Comparison of ENCODE assay signal across 22 mouse cellular contexts in the genomic region with DNA sequence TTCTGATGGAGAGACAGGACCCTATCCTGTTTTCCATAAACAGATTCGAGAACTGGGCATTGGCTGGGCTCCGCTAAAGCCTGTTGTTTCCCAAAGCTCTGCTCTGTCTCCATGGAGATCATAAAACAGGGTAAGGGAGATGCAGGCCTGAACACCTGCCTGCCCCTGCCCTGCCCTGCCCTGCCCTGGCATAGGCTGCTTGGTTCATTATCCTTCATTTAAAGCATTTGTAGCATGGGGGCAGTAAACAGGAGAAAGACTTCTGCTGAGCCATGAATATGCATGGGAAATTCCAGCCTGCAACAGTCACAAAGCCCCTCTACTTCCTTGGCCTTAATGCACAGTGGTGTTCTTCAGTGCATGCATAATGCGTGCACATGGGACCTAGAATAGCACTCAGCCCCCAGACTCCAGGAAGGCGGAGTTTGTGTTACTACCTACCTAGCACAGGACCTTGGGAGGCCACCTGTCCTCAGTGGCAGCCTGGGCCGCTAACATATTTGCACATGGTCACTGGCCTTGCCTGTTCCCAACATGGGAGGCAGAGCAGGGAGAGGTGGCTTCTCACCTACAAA.
A peak's percentile ranks its signal among the peaks of the same experiment; 100 is the strongest.
DNase-seq lines count a peak whose midpoint lies in the region; ATAC-seq lines count a peak whose summit lies in the region.
"Had no signal": no experiment of that assay in that cellular context is flagged by ENCODE, and none has a peak within 500 bp of the region (broad histone marks: within the 10 kb centered on the region; RNA-seq: fewer than 3 reads in every experiment).

No protein-coding gene starts in this region.

- H3K9me3 ChIP-seq in hindbrain, embryonic 10.5 days: no peaks in the 10 kb centered on the region
- H3K9me3 ChIP-seq in hindbrain, embryonic 14.5 days (ENCODE audit: control insufficient read depth, low read length): no peaks in the 10 kb centered on the region
- no peaks in the 10 kb centered on the region for H3K9me3 ChIP-seq in forebrain, embryonic 15.5 days
- H3K9me3 ChIP-seq in midbrain, embryonic 13.5 days: no peaks in the 10 kb centered on the region
- no peaks in the 10 kb centered on the region for H3K9me3 ChIP-seq in heart, embryonic 11.5 days (replicated peaks; ENCODE audit: control insufficient read depth, low read length)
- H3K9me3 ChIP-seq: embryonic facial prominence, embryonic 15.5 days; heart, embryonic 13.5 days had no signal

- no peak overlapping the region for H3K9ac ChIP-seq in hindbrain, embryonic 14.5 days
- H3K9ac ChIP-seq in forebrain, embryonic 15.5 days (replicated peaks): no peak overlapping the region
- no peak overlapping the region for H3K9ac ChIP-seq in midbrain, embryonic 13.5 days (replicated peaks)
- no peak overlapping the region for H3K9ac ChIP-seq in heart, embryonic 11.5 days (ENCODE audit: low read depth, low read length)
- H3K9ac ChIP-seq: embryonic facial prominence, embryonic 15.5 days; heart, embryonic 13.5 days had no signal

- peaks cover 48% of the 10 kb centered on the region for H3K4me1 ChIP-seq in hindbrain, embryonic 10.5 days (replicated peaks)
- H3K4me1 ChIP-seq in hindbrain, embryonic 14.5 days (replicated peaks; ENCODE audit: control insufficient read depth, insufficient read depth, low read length): peaks cover 12% of the 10 kb centered on the region; the same call in 1 of the 2 replicates
- peaks cover 19% of the 10 kb centered on the region for H3K4me1 ChIP-seq in forebrain, embryonic 15.5 days
- H3K4me1 ChIP-seq in midbrain, embryonic 13.5 days (replicated peaks): peaks cover 36% of the 10 kb centered on the region
- peaks cover 4% of the 10 kb centered on the region; the same call in 1 of the 2 replicates for H3K4me1 ChIP-seq in heart, embryonic 11.5 days (ENCODE audit: control insufficient read depth, insufficient read depth, low read length)
- H3K4me1 ChIP-seq: embryonic facial prominence, embryonic 15.5 days had no signal

- H3K4me3 ChIP-seq in hindbrain, embryonic 10.5 days: no peak overlapping the region
- no peak overlapping the region for H3K4me3 ChIP-seq in hindbrain, embryonic 14.5 days (replicated peaks; ENCODE audit: low read length)
- H3K4me3 ChIP-seq in forebrain, embryonic 15.5 days: no peak overlapping the region
- H3K4me3 ChIP-seq in midbrain, embryonic 13.5 days (replicated peaks): no peak overlapping the region
- H3K4me3 ChIP-seq in heart, embryonic 11.5 days (ENCODE audit: low read depth, low read length): no peak overlapping the region
- H3K4me3 ChIP-seq: embryonic facial prominence, embryonic 15.5 days; gastrocnemius, adult 2 months; heart, embryonic 13.5 days; myocyte had no signal

- no peak overlapping the region for H3K4me2 ChIP-seq in hindbrain, embryonic 14.5 days (replicated peaks)
- H3K4me2 ChIP-seq in forebrain, embryonic 15.5 days (replicated peaks): no peak overlapping the region
- H3K4me2 ChIP-seq in midbrain, embryonic 13.5 days (replicated peaks): no peak overlapping the region; the same call in 1 of the 2 replicates
- no peak overlapping the region for H3K4me2 ChIP-seq in heart, embryonic 11.5 days
- H3K4me2 ChIP-seq: embryonic facial prominence, embryonic 15.5 days; heart, embryonic 13.5 days had no signal

- H3K36me3 ChIP-seq in hindbrain, embryonic 10.5 days: no peaks in the 10 kb centered on the region
- no peaks in the 10 kb centered on the region for H3K36me3 ChIP-seq in hindbrain, embryonic 14.5 days (replicated peaks; ENCODE audit: control insufficient read depth, insufficient read depth)
- no peaks in the 10 kb centered on the region for H3K36me3 ChIP-seq in forebrain, embryonic 15.5 days
- no peaks in the 10 kb centered on the region for H3K36me3 ChIP-seq in midbrain, embryonic 13.5 days
- no peaks in the 10 kb centered on the region for H3K36me3 ChIP-seq in heart, embryonic 11.5 days (ENCODE audit: control insufficient read depth, insufficient read depth, low read length)
- H3K36me3 ChIP-seq: embryonic facial prominence, embryonic 15.5 days; heart, embryonic 13.5 days had no signal

- H3K27me3 ChIP-seq in hindbrain, embryonic 10.5 days (ENCODE audit: insufficient read depth, poor library complexity, severe bottlenecking): no peaks in the 10 kb centered on the region
- H3K27me3 ChIP-seq in hindbrain, embryonic 14.5 days (ENCODE audit: control insufficient read depth, insufficient read depth, low read length): no peaks in the 10 kb centered on the region
- no peaks in the 10 kb centered on the region for H3K27me3 ChIP-seq in forebrain, embryonic 15.5 days
- peaks cover 3% of the 10 kb centered on the region; the same call in 1 of the 2 replicates for H3K27me3 ChIP-seq in midbrain, embryonic 13.5 days
- H3K27me3 ChIP-seq in heart, embryonic 11.5 days (ENCODE audit: control insufficient read depth, insufficient read depth, low read length): peaks cover 6% of the 10 kb centered on the region
- H3K27me3 ChIP-seq: embryonic facial prominence, embryonic 15.5 days had no signal

- 47% methylated on average over 5 of the region's 5 CpGs for WGBS in hindbrain, embryonic 10.5 days
- 26% methylated on average over 5 of the region's 5 CpGs for WGBS in hindbrain, embryonic 14.5 days
- 31% methylated on average over 5 of the region's 5 CpGs for WGBS in forebrain, embryonic 15.5 days
- WGBS in midbrain, embryonic 13.5 days: 29% methylated on average over 5 of the region's 5 CpGs
- 62% methylated on average over 5 of the region's 5 CpGs for WGBS in heart, embryonic 11.5 days (ENCODE audit: insufficient replicate concordance)

- ATAC-seq in hindbrain, embryonic 14.5 days (ENCODE audit: low FRiP score): no peak
- peak; percentile 67 for ATAC-seq in forebrain, embryonic 15.5 days (replicated peaks)
- ATAC-seq in midbrain, embryonic 13.5 days: peak; percentile 57
- no peak for ATAC-seq in heart, embryonic 11.5 days (replicated peaks; ENCODE audit: insufficient number of reproducible peaks, low FRiP score, low TSS enrichment)
- ATAC-seq: inflammation-experienced regulatory T-cells, adult 6 months had no signal

- DNase-seq in hindbrain, embryonic 10.5 days (ENCODE audit: low spot score): peak; percentile 14
- no peak for DNase-seq in hindbrain, embryonic 14.5 days (ENCODE audit: low spot score)
- DNase-seq in R1 (ENCODE audit: low read depth, low spot score): peak; percentile 3
- DNase-seq in urinary bladder, adult 18-20 months (ENCODE audit: low spot score in 2 of 2): no peak
- DNase-seq in adrenal gland, postnatal 14 days: no peak
- DNase-seq: adrenal gland, postnatal 25 days; cerebellum, adult 2 months; cerebellum, postnatal 36 days; gastrocnemius, adult 2 months; kidney, adult 9 months; kidney, postnatal 25 days; left cerebral cortex, postnatal 4 days; liver; lung, postnatal 10 days; thymus, postnatal 14 days had no signal

- peak overlapping the region; percentile 60; the same call in 1 of the 2 replicates for H3K27ac ChIP-seq in hindbrain, embryonic 10.5 days
- H3K27ac ChIP-seq in hindbrain, embryonic 14.5 days: no peak overlapping the region
- H3K27ac ChIP-seq in forebrain, embryonic 15.5 days (replicated peaks): 0 out of 2 replicates have a peak overlapping the region, but pooled peaks have one; percentile 8
- H3K27ac ChIP-seq in midbrain, embryonic 13.5 days: peak overlapping the region; percentile 36
- H3K27ac ChIP-seq in heart, embryonic 11.5 days (ENCODE audit: low read depth, low read length): no peak overlapping the region
- H3K27ac ChIP-seq: embryonic facial prominence, embryonic 15.5 days; gastrocnemius, adult 2 months; heart, embryonic 13.5 days had no signal

Comparison
In these comparisons a context has a peak if more than half of its experiments do, and no peak if none do; other contexts are left out.
1. DNase-seq: peak in hindbrain, embryonic 10.5 days (single experiment) and R1 (single experiment); none in hindbrain, embryonic 14.5 days (single experiment), urinary bladder, adult 18-20 months (0 of 2) and adrenal gland, postnatal 14 days (single experiment).
2. H3K27ac ChIP-seq: peak in hindbrain, embryonic 10.5 days (single experiment), forebrain, embryonic 15.5 days (single experiment) and midbrain, embryonic 13.5 days (single experiment); none in hindbrain, embryonic 14.5 days (single experiment) and heart, embryonic 11.5 days (single experiment).
3. ATAC-seq: peak in forebrain, embryonic 15.5 days (single experiment) and midbrain, embryonic 13.5 days (single experiment); none in hindbrain, embryonic 14.5 days (single experiment) and heart, embryonic 11.5 days (single experiment).